8 mouse cellular contexts compared by ENCODE assay signal in genomic region chr3:84695867-84696361, GRCm38 (mm10). TPM values are rescaled to one million over a fixed set of nuclear protein-coding genes. Genes with fewer than 3 reads are reported as not detected.
DNase-seq lines count a peak whose midpoint lies in the region; ATAC-seq and TF ChIP-seq lines count a peak whose summit lies in the region.

No protein-coding gene starts in this region.

- TF ChIP-seq POLR2A in brain, embryonic 14.5 days (IDR thresholded peaks at IDR 0.05; ENCODE audit: borderline replicate concordance, extremely low read depth, insufficient read depth, insufficient read length, poor library complexity, severe bottlenecking) = no peak

- ATAC-seq in kidney, embryonic 15.5 days (replicated peaks; ENCODE audit: low FRiP score) = peak; percentile 49; the same call in 1 of the 2 replicates
- ATAC-seq in lung, embryonic 15.5 days (ENCODE audit: borderline replicate concordance, extremely low read depth, low FRiP score, low TSS enrichment) = peak; percentile 91
- ATAC-seq in frontal cortex, adult (ENCODE audit: low TSS enrichment) = no peak

- no peak for TF ChIP-seq CTCF in brain, embryonic 14.5 days (IDR thresholded peaks at IDR 0.05; ENCODE audit: borderline replicate concordance, extremely low read depth, insufficient read depth, insufficient read length)

- peak overlapping the region; percentile 66 for H3K27ac ChIP-seq in kidney, embryonic 15.5 days
- H3K27ac ChIP-seq in lung, embryonic 15.5 days = peak overlapping the region; percentile 75

- DNase-seq in kidney, adult 9 months = no peak
- peak; percentile 77 for DNase-seq in NIH3T3 (ENCODE audit: low read depth)
- peak; percentile 58 for DNase-seq in brain, embryonic 14.5 days (ENCODE audit: low read depth)
- DNase-seq in spleen, postnatal 36 days (ENCODE audit: low spot score in 2 of 2) = no peak
- no peak for DNase-seq in cerebellum, postnatal 4 days (ENCODE audit: low spot score in 2 of 2)

- peak overlapping the region; percentile 44 for H3K4me2 ChIP-seq in kidney, embryonic 15.5 days
- H3K4me2 ChIP-seq in lung, embryonic 15.5 days = peak overlapping the region; percentile 45

- H3K4me3 ChIP-seq in kidney, embryonic 15.5 days (replicated peaks) = no peak overlapping the region
- 0 out of 2 replicates have a peak overlapping the region, but pooled peaks have one; percentile 0 for H3K4me3 ChIP-seq in lung, embryonic 15.5 days

- H3K9ac ChIP-seq in kidney, embryonic 15.5 days = no peak overlapping the region
- no peak overlapping the region for H3K9ac ChIP-seq in lung, embryonic 15.5 days

- H3K4me1 ChIP-seq in kidney, embryonic 15.5 days = peaks cover 14% of the 10 kb centered on the region
- H3K4me1 ChIP-seq in lung, embryonic 15.5 days = peaks cover 24% of the 10 kb centered on the region

- H3K27me3 ChIP-seq in kidney, embryonic 15.5 days = peaks cover 4% of the 10 kb centered on the region
- H3K27me3 ChIP-seq in lung, embryonic 15.5 days = no peaks in the 10 kb centered on the region; the same call in 1 of the 2 replicates

- H3K9me3 ChIP-seq in kidney, embryonic 15.5 days (replicated peaks) = no peaks in the 10 kb centered on the region
- no peaks in the 10 kb centered on the region for H3K9me3 ChIP-seq in lung, embryonic 15.5 days

- no peaks in the 10 kb centered on the region for H3K36me3 ChIP-seq in kidney, embryonic 15.5 days
- no peaks in the 10 kb centered on the region for H3K36me3 ChIP-seq in lung, embryonic 15.5 days

- 45% methylated on average over 9 of the region's 9 CpGs for WGBS in kidney, embryonic 15.5 days
- WGBS in lung, embryonic 15.5 days = 24% methylated on average over 9 of the region's 9 CpGs

RNA-seq across cellular contexts. Expression of gene Tmem154, which starts 29.9 kb away (rescaled TPM):
- 0.64 and 0.73 TPM in 2 replicates for polyA plus RNA-seq in kidney, embryonic 15.5 days (2015; fragmentation: Nextera tagmentation; extraction: Ambion mirVana)
- 0.75 and 0.96 TPM in 2 replicates for polyA plus RNA-seq in brain, embryonic 14.5 days (2012; rRNA removed)
- 2.3 and 2.5 TPM in 2 replicates for polyA plus RNA-seq in lung, embryonic 15.5 days (2015; fragmentation: Nextera tagmentation; extraction: Ambion mirVana)

Comparison
In these comparisons a context has a peak if more than half of its experiments do, and no peak if none do; other contexts are left out.
1. DNase-seq: peak in NIH3T3 (single experiment) and brain, embryonic 14.5 days (single experiment); none in kidney, adult 9 months (single experiment), spleen, postnatal 36 days (0 of 2) and cerebellum, postnatal 4 days (0 of 2).